Mouse (Mus musculus) cerebellum, postnatal 4 days (tissue): Measurements from ENCODE around the gene Bud31.
"Not testable (repeated sequence)": the region's sequence is repeated elsewhere in the genome, so short reads cannot be mapped to it uniquely, and the experiment has no call there.

ENCODE experiments used
- DNase-seq, 2 experiments: peaks; one replicate each; pipeline ENCODE4 v3.0.0; 2022; ENCODE audit warnings: low spot score in 2 of 2, mixed read lengths in 1 of 2

The Bud31 gene

DNA sequence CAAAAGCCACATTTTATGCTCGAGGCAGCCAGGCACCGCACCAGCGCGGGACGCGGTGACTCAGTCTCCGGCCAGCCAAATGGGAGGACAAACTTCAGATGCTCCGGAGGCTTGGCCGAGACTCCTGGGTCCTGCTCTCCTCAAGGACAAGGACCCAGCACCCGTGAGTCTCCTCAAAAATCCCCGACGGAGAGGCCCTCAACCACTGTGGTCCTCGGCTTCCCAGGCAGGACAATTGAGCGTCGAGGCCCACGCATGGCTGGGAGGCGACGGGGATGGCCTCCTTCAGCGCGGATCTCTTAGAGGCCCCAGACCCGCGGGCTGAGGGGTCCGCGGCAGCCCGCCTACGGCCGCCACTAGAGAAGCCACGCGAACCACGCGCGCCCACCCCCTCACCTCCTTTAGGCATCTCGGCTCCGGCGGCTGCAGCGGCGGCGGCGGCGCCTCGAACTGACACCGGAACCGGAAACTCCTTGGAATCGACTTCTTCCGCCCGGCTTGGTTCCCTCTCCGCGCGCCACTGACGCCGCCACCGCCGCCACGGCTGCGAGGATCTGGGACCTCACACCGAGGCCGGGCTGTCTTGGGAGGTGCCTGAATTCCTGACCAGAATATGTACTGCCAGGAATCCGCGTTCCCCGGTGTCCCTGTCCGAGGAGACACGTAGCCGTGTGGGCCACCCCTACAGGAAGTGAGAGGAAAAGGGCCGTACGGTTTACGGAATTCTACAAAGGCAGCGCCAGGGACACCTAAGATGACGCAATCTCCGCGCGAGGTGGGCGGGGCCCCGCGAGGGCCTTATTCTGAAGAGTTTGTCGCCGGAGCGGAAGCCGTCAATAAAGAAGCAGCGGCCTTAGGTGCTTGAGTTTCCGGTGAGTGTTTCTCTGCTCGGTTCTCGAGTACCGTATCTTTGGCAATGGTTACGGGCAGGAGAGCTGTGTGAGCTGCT is at the start of gene Bud31, which contains the start of gene Pdap1:
Bud31 (plus strand) TSS at position 792 of the 949 bp plus-strand sequence.
Pdap1 (minus strand) TSS at position 668 of the 949 bp plus-strand sequence.
- peak; percentile 87 to 94 for DNase-seq

DNA sequence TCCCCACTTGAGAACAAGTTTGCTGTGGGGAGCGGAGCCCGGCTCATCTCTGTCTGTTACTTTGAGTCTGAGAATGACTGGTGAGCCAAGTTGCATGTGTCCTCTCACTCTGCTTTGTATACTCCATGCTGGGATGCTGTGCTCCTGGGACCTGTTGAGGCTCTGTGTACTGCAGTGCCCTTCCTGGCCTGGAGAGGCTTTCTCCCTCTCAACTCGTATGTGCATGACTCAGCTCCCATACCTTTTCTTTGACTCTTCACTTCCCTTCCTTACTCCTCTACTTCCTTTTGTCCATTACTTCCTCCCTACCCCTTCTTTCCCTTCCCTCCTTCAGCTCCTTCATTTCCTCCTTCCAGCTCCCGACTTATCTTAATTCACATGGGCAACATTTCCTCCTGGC is 44.0 kb upstream of the Bud31 start:
- no peak for DNase-seq

DNA sequence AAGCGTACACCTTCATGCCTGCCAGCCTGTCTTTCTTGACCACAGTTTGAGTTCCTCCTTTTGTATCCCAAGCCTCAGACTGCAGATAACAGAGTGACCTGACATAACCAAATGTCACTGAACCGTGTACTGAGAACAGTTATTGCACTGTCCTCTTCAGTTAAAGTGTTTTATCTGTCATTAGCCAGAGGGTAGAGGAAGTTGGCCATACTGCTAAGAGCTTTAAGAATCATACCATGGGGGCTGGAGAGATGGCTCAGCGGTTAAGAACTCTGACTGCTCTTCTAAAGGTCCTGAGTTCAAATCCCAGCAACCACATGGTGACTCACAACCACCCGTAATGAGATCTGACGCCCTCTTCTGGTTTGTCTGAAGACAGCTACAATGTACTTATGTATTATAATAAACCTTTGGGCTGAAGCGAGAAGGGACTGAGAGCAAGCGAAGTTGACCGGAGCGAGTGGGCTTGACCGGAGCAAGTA is 41.8 kb upstream of the Bud31 start:
- DNase-seq, result no peak

DNA sequence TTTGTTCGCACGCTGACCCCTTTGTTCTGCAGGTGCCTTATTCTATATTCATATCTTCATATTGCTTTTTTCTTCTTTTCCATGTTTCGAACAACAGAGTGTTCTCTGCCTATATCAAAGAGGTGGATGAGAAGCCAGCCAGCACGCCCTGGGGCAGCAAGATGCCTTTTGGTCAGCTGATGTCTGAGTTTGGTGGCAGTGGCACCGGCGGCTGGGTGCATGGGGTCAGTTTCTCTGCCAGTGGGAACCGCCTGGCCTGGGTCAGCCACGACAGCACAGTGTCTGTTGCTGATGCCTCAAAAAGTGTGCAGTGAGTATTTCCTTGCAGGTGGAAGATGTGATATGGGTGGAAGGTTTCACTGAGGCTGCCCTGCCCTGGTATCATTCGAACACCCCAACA is 39.2 kb upstream of the Bud31 start:
- no peak for DNase-seq

DNA sequence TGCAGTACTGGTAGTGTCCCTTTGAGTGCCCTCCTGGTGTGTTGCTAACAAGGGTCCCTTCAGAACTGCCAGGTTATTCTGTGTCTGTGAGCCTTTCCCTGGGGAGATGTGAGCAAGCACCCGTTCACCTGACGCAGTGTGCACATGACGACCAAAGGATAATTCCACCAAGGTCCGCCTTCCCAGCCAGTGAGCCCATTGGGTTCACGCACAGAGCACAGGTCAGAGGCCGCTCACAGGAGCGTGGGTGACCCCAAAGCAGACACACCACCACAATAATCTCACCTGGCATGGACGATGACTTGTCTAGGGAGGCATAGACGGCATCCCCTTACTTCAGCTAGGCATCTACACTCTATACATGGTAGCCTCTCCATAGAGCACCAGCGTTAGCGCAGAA is 38.7 kb upstream of the Bud31 start:
- not testable (repeated sequence) for DNase-seq

DNA sequence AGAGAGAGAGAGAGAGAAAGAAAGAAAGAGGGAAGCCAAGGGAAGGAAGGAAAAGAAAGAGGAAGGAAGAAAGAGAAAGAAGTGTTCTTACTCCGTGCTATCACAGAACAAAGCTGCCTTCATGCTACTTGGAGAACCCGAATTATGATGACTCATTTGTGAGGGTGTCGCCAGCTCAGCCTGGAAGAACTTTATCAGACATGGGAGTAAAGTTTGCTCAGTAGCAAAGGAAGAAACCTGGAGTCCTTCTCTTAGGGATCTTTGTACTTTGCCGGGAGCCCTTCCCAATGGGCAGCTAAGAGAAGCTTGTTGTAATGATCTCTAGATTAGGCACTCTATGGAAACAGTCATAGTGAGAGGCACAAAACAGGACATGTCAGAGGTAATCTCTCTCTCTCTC is 37.5 kb upstream of the Bud31 start:
- no peak for DNase-seq

DNA sequence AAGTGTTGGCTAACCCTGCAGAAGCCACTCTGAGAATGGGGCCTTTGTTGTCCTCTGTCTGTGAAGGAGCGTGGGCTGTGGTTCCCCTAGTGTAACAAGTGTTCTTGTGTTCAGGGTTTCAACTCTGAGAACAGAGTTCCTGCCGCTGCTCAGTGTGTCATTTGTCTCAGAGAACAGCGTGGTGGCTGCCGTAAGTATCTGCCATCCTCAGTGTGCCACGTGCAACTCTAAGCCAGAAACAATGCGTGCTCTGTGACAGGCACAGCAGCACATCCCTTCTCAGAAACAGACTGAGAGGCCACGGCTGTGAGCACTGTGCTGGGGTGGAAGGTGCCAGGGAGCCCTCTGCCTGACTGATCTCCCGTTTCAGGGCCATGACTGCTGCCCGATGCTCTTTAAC is 35.8 kb upstream of the Bud31 start:
- no peak for DNase-seq

DNA sequence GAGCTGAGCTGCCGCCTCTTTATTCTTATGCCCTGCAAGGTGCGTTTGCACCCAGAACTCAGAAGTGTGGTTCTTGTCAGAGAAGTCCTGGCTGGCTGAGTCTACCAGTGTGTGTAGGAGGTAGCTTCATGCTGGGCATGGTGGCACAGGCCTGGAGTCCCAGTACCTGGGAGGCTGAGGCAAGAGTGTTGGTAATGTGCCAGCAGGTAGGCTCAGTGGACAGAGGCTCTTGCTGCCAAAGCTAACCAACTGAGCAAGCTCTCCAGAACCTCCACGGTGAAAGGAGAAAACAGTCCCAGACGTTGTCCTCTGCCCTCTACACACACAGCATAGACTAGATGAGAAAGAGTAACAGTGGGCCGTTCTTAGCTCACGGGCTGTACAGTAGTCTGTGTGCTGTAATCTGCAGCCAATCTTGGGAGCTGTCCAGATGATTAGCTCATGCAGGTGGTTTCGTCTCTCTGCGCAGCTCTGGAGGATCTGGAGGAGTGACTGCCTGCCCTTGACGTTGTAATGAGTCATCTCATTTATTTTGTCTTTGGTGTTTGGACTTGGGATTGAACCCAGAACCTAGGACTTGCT is 34.4 kb upstream of the Bud31 start:
- DNase-seq, result no peak

DNA sequence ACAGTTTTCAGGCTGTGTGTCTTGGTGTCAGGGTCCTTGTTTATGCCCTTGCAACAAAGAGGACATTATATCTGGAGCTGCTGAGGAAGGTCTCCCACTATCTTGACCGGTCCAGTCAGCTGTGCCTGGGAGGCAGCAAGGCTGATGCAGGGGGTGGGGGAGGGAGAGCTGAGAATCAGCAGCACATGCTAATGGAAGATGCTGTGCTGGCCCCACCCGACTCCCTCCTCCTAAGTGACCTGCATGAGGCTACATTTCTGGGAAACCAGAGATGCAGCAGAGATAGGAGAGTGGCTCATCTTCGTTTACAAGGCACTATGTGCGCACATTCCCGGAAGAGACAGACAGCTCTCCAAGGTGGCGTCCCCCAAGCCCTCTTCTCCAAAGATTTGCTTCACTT is 29.8 kb upstream of the Bud31 start:
- DNase-seq, result no peak

DNA sequence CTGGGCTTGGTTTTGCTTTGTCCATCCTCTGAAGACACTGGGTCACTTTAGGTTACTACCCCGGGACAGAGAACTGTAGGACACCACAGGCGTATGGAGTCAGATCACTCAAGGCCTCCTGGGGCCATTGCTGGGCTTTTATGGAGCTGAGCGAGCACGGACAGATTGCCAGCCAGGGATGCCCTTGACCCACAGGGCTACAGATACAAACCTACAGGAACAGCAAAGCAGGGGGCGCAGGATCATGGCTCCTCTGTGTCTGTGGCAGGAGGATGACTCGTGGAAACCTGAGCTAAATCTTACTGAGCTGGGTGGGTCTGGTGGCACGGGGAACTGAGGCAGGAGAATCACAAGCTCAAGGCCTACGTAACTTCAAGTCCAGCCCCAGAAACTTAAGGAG is 27.6 kb upstream of the Bud31 start:
- DNase-seq, result no peak

DNA sequence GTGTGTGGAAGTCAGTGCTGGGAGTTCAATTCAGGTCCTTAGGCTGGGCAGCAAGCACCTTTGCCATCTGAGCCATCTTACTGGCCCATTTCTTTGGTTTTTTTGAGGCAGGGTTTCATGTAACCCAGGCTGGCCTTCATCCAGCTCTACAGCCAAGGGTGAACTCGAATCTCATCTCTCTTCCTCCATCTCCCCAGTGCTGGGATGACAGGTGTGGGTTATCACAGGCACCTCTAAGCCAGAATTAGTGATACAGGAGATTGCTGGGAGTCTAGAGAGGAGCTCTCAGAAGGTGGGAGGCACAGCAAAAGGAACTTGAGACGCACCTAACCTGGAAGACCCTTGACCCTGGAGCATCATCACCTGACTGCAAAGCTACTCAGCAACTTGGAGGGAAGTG is 26.7 kb upstream of the Bud31 start:
- no peak for DNase-seq

DNA sequence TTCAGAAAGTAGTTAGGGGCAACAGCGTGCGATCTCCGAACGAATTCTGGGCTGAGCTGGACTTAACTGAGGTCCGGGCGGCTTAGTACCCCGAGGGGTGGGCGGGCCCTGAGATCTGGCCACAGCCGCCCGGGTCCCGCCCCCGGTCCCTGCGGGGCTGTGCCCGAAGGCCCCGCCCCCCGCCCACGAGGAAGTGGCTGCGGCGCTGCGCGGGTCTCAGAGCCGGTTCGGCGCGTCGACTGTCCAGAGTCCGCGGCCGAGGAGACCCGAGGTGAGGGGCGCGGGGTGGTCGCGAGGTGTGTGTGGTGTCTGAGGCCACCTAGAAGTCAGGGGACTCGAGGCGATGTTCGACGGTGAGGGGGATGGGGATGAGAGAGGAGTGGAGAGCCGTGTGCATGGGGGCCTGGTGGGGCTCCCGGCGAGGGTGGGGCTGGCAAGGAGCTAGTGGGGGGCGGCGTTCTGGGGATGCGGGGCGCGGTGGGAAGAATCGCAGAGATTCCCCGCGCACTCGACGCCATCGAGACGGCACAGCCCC is 26.0 kb upstream of the Bud31 start, which contains the start of gene Arpc1b:
Arpc1b (plus strand) TSS at position 145 of the 535 bp plus-strand sequence.
- peak in 1 of 2 experiments; percentile 25 for DNase-seq

DNA sequence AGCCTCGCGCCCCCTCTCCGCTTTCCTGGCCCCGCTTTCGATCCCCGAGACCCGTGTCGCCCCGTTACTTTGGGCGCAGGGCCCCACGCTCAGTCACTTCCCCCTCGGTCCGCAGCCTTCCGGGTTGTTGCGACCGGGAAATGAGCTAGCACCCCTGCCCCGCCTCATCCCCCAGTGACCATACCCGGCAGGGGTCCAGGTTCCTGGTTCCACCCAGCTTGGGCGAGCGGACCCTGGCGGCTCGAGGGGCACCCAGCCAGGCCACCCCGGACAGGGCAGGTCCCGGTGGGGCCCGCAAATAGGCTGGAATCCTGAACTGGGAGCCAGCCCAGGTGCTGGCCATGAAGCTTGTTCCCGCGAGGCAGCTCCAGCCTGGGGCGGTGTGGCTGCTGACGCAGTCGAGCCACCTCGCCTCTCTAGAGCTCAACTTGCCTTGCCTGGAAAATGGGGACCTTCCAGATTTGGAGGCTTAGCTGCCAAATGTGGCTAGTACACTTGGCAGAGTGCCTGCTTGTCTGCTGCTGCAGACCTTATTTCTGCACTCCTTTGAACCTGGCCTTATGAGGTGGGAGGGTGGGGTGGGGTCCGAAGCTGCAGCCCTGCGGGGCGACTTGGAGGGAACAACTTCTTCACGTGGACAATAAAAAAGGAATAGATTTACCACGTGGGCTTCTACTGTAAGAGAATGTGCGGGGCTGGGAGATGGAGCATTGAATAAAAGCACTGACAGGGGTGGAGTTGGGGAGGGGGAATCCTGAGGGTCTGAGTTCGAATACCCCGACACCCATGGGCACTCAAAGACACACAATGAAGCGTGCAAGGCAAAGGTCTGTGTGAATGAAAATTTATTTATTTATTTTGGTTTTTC is 25.3 kb upstream of the Bud31 start:
- peak in 1 of 2 experiments; percentile 17 for DNase-seq

DNA sequence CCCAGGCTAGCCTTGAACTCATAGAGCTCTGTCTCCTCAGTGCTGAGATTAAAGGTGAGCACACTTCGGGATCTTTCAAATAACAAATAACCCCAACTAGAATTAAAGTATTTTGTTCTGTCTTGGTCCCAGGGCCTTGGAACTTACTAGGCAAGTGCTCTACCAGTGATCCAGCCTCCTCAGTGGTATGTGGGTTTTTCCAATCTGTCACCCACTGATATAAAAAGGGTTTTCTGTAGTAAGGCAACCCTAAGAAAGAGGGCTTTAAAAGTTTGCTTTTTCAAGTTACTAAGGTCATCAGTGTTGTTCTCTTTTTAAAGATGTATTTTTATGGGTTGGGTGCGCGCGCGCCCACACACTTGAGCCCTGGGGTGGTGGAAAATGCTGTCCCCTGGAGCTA is 24.4 kb upstream of the Bud31 start:
- DNase-seq, result no peak

DNA sequence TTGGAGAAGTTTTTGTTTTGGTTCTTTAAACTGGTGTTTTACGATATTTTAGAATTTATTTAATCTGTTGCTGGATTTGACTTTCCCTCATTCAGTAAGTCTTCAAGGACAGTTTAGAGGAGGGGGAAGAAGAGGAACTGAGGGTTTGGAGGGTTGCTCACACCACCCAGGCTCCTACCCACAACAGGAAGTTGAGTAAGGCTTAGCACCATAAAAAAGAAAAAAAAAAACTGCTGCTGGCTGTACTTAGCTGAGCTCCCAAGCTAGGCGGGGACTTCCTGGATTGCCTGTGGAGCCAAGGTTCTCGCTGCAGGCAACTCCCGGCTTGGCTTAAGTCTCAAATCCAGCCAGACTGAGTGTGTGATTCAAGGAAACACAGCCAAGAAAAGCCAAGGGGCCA is 23.8 kb upstream of the Bud31 start:
- DNase-seq, result no peak

DNA sequence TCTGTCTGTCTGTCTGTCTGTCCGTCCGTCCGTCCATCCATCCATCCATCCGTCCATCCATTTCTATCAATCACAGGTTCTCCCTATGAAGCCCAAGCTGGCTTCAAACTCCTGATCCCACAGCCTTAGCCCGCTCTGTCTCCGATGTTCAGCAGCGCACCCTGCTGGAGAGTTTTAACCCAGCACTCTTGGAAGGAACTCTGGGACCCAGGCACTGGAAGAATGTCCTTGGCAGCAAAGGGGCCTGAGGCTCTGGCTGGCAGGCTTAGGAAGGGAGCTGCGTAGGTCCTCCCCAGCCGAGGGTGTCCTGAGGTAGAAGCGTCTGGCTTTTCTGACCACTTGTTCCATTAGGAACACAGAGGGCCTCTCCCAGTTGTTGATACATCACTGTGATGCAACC is 23.2 kb upstream of the Bud31 start:
- DNase-seq, result peak in 1 of 2 experiments; percentile 60

DNA sequence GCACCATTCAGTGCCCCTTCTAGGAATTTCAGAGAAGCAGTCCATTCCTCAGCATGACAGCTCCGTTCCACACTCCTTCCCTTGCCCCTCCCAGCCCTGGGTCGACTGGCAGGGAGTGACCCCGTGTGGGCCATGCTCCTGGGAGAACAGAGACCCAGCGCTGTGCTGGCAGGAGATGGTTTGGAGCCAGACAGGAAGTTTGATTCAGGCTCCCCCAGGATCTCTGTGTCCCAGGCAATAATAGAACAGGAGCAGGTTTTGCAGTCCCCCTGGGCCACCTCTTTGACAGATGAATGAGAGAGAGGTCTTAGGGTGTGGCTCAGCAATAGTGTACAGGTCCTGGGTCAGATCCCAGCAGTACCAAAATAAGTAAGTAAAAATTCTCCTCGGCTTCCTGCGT is 22.2 kb upstream of the Bud31 start:
- no peak for DNase-seq

DNA sequence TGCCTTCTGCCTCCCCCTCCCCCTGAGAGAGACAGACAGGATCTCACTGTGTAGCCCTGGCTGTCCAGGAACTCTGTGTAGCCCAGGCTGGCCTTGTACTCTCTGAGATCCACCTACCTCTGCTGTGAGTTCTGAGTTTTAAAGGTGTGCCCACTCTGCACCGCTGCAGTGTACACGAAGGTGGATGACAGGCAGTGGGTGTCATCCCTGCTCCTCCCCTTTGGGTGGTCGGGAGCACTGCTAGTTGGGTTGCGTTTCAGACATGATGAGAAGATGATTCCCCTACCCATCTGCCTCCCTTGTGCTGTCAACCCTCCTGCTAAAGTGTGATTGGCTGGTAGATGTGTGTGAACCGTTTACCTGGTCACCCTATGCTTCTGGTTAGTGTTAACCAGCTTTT is 21.7 kb upstream of the Bud31 start:
- no peak for DNase-seq

DNA sequence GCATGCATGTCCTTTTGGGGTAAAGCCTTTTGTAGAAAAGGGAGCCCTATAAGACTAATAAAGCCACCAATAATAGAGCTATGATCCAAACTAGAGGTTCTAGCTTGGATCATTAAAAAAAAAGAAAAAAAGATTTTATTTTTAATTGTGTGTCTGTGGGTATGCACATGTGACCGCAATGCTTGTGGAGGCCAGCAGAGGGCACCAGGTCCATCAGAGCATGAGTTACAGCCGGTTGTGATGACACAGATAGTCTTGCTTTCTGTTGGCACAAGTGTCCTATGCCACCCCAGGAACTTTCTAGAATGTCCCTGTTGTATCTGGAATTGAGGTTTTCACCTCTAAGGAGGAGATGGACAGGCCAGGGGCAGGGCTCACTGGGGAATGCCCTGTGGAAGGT is 20.8 kb upstream of the Bud31 start:
- no peak for DNase-seq

DNA sequence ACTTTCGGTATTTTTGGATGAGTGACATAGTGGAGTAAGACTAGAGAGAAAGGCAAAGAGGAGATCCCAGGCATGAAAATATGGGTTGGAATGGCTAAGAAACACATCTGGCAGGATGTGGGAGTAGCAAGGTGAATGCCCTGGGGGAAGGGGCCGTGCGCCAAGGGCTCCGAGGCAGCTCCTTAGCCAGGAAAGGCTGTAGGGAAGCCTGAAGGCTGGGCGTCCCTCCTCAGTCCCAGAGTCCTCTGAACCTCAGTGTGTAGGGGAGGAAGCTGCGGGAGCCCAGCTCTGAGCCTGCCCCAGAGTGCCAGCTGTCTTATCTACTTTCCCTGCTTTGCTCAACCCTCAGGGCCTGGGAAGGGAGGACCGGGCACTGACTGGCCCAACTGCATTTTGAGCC is 19.2 kb upstream of the Bud31 start:
- DNase-seq, result no peak

DNA sequence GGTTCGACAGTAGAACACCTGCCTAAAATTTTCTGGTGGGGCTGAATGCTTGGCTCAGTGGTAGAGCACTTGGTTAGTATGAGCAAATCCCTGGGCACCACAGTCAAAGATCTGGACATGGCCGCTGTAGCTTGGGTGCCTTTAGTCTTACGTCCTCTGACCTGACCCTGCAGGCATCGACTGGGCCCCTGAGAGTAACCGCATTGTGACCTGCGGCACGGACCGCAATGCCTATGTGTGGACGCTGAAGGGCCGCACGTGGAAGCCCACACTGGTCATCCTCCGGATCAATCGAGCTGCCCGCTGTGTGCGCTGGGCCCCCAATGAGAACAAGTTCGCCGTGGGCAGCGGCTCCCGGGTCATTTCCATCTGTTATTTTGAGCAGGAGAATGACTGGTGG is 16.8 kb upstream of the Bud31 start:
- no peak for DNase-seq

DNA sequence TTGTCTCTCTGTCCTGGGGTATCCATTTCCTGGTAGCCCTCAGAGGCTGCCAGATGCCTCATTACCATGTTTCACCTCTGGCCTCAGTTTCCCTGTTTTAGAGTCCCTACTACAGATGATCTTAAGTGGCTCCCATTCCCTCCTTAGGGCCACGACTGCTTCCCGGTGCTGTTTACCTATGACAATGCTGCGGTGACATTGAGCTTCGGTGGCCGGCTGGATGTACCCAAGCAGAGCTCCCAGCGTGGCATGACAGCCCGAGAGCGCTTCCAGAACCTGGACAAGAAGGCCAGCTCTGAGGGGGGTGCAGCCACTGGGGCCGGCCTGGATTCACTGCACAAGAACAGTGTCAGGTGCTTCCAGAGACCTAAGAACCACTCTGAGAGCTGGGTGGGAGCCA is 13.6 kb upstream of the Bud31 start:
- no peak for DNase-seq
